Mouse (Mus musculus) CH12.LX (cell line): ENCODE measurements around the gene Gpr3. TPM values are rescaled to one million over a fixed set of nuclear protein-coding genes. Genes with fewer than 3 reads are reported as not detected.
A peak's percentile ranks its signal among the peaks of the same experiment; 100 is the strongest.

ENCODE experiments used
- DNase-seq: peaks from one replicate; pipeline ENCODE4 v3.0.0-alpha.2; 2013; ENCODE audit errors: extremely low read depth
- H3K27ac ChIP-seq: 2 replicates; pipeline ENCODE4 v1.5.1; 2012; ENCODE audit warnings: low read depth, mild to moderate bottlenecking, control low read depth, moderate library complexity; ENCODE audit not compliant: insufficient read depth
- H3K27me3 ChIP-seq: replicated peaks from 2 replicates; pipeline ENCODE3; 2012; ENCODE audit warnings: inconsistent platforms
- H3K36me3 ChIP-seq, 2 experiments: replicated peaks in 1 of 2; 2 replicates each; pipeline versions ENCODE3 to v1.6.1; 2012; ENCODE audit warnings: inconsistent platforms in 1 of 2, low read length in 1 of 2, mild to moderate bottlenecking in 1 of 2, mixed read lengths in 1 of 2, moderate library complexity in 1 of 2; ENCODE audit not compliant: control insufficient read depth in 1 of 2, insufficient read depth in 1 of 2
- H3K4me1 ChIP-seq, 2 experiments: 2 replicates each; pipeline ENCODE4 v1.6.1; 2012; ENCODE audit warnings: inconsistent platforms in 1 of 2, moderate library complexity in 1 of 2; ENCODE audit not compliant: insufficient read depth in 2 of 2, control insufficient read depth in 1 of 2
- H3K4me2 ChIP-seq: 2 replicates; pipeline ENCODE4 v1.6.1; 2012; ENCODE audit warnings: low read depth, mild to moderate bottlenecking, control low read depth; ENCODE audit not compliant: poor library complexity, insufficient read depth, severe bottlenecking
- H3K4me3 ChIP-seq, 3 experiments: fragments of 150-350 bp in 1 of 3; sonication (generic) in 1 of 3; replicated peaks in 1 of 3; 2 replicates each; pipeline versions ENCODE3 to v1.5.1; 2011 to 2012; ENCODE audit warnings: low read depth in 2 of 3, low read length in 2 of 3, mild to moderate bottlenecking in 2 of 3, moderate library complexity in 2 of 3, control low read depth in 1 of 3, improper control_type of control experiment in 1 of 3, inconsistent platforms in 1 of 3, mixed read lengths in 1 of 3; ENCODE audit not compliant: poor library complexity in 1 of 3
- H3K79me2 ChIP-seq: replicated peaks from 2 replicates; pipeline ENCODE4 v1.6.1; 2012; ENCODE audit warnings: mild to moderate bottlenecking, moderate library complexity; ENCODE audit not compliant: control insufficient read depth, poor library complexity, insufficient read depth, severe bottlenecking; ENCODE audit errors: extremely low read depth
- H3K9ac ChIP-seq: 2 replicates; pipeline ENCODE4 v1.6.1; 2012; ENCODE audit warnings: low read depth, mild to moderate bottlenecking, control low read depth, moderate library complexity; ENCODE audit not compliant: insufficient read depth
- H3K9me3 ChIP-seq: replicated peaks from 2 replicates; pipeline ENCODE3; 2012; ENCODE audit warnings: low read length, inconsistent platforms, mixed read lengths
- BHLHE40 ChIP-seq: IDR thresholded peaks from 2 replicates; pipeline ENCODE4 v1.6.1; 2011; ENCODE audit warnings: mild to moderate bottlenecking, low read depth, low read length, improper control_type of control experiment
- CTCF ChIP-seq, 2 experiments: IDR thresholded peaks in 1 of 2; conservative IDR thresholded peaks in 1 of 2; 2 replicates each; pipeline ENCODE4 v1.5.1; 2011 to 2012; ENCODE audit warnings: low read depth in 2 of 2, low read length in 2 of 2, improper control_type of control experiment in 1 of 2, inconsistent platforms in 1 of 2, mild to moderate bottlenecking in 1 of 2, moderate library complexity in 1 of 2
- E2F4 ChIP-seq: IDR thresholded peaks from 2 replicates; pipeline ENCODE4 v1.6.1; 2011; ENCODE audit warnings: low read depth, low read length, improper control_type of control experiment; ENCODE audit not compliant: insufficient replicate concordance
- ELF1 ChIP-seq: IDR thresholded peaks from 2 replicates; pipeline ENCODE4 v1.6.1; 2014; ENCODE audit warnings: low read depth, mild to moderate bottlenecking, inconsistent platforms, low read length, improper control_type of control experiment
- EP300 ChIP-seq: IDR thresholded peaks from 2 replicates; pipeline ENCODE4 v1.6.1; 2011; ENCODE audit warnings: low read length, improper control_type of control experiment
- ETS1 ChIP-seq: conservative IDR thresholded peaks from 2 replicates; pipeline ENCODE4 v1.6.1; 2012; ENCODE audit warnings: low read depth, mild to moderate bottlenecking, inconsistent platforms, low read length, improper control_type of control experiment, moderate library complexity
- GABPA ChIP-seq: IDR thresholded peaks from 2 replicates; pipeline ENCODE4 v1.6.1; 2012; ENCODE audit warnings: low read depth, low read length, improper control_type of control experiment, inconsistent platforms; ENCODE audit not compliant: insufficient replicate concordance
- HCFC1 ChIP-seq: IDR thresholded peaks from 2 replicates; pipeline ENCODE4 v1.6.1; 2012; ENCODE audit warnings: low read depth, mild to moderate bottlenecking, inconsistent platforms, low read length, improper control_type of control experiment
- JUN ChIP-seq: IDR thresholded peaks from 2 replicates; pipeline ENCODE4 v1.6.1; 2011; ENCODE audit warnings: low read depth, mild to moderate bottlenecking, low read length, improper control_type of control experiment, moderate library complexity; ENCODE audit not compliant: insufficient read depth
- JUND ChIP-seq: conservative IDR thresholded peaks from 2 replicates; pipeline ENCODE4 v1.6.1; 2011; ENCODE audit warnings: low read depth, low read length, improper control_type of control experiment
- KAT2A ChIP-seq: IDR thresholded peaks from 2 replicates; pipeline ENCODE4 v1.6.1; 2012; ENCODE audit warnings: low read length, improper control_type of control experiment, inconsistent platforms; ENCODE audit not compliant: insufficient replicate concordance
- MAFK ChIP-seq: IDR thresholded peaks from 2 replicates; pipeline ENCODE4 v1.6.1; 2011; ENCODE audit warnings: low read length, improper control_type of control experiment; ENCODE audit not compliant: insufficient replicate concordance
- MAZ ChIP-seq: IDR thresholded peaks from 2 replicates; pipeline ENCODE4 v1.6.1; 2012; ENCODE audit warnings: low read depth, mild to moderate bottlenecking, inconsistent platforms, low read length, improper control_type of control experiment, moderate library complexity
- MXI1 ChIP-seq: IDR thresholded peaks from 2 replicates; pipeline ENCODE4 v1.6.1; 2011; ENCODE audit warnings: mild to moderate bottlenecking, low read depth, low read length, improper control_type of control experiment
- MYC ChIP-seq: IDR thresholded peaks from 2 replicates; pipeline ENCODE4 v1.6.1; 2011; ENCODE audit warnings: low read depth, mild to moderate bottlenecking, improper control_type of control experiment, low read length
- NELFE ChIP-seq: IDR thresholded peaks from 2 replicates; pipeline ENCODE4 v1.6.1; 2011; ENCODE audit warnings: low read depth, low read length, improper control_type of control experiment
- NRF1 ChIP-seq: IDR thresholded peaks from 2 replicates; pipeline ENCODE4 v1.6.1; 2014; ENCODE audit warnings: low read depth, mild to moderate bottlenecking, inconsistent platforms, low read length, improper control_type of control experiment, moderate library complexity
- PAX5 ChIP-seq: IDR thresholded peaks from 2 replicates; pipeline ENCODE4 v1.6.1; 2012; ENCODE audit warnings: low read length, inconsistent platforms, mixed read lengths
- POLR2A ChIP-seq: IDR thresholded peaks from 2 replicates; pipeline ENCODE4 v1.6.1; 2011; ENCODE audit warnings: low read depth, mild to moderate bottlenecking, improper control_type of control experiment, low read length
- POLR2AphosphoS2 ChIP-seq: IDR thresholded peaks from 2 replicates; pipeline ENCODE4 v1.6.1; 2011; ENCODE audit warnings: low read depth, low read length, improper control_type of control experiment
- SMC3 ChIP-seq: IDR thresholded peaks from 2 replicates; pipeline ENCODE4 v1.6.1; 2011; ENCODE audit warnings: low read depth, low read length, improper control_type of control experiment
- TBP ChIP-seq: conservative IDR thresholded peaks from 2 replicates; pipeline ENCODE4 v1.6.1; 2011; ENCODE audit warnings: low read depth, low read length, improper control_type of control experiment
- TCF12 ChIP-seq: IDR thresholded peaks from 2 replicates; pipeline ENCODE4 v1.6.1; 2014; ENCODE audit warnings: low read depth, mild to moderate bottlenecking, inconsistent platforms, low read length, improper control_type of control experiment
- UBTF ChIP-seq: IDR thresholded peaks from 2 replicates; pipeline ENCODE4 v1.6.1; 2012; ENCODE audit warnings: low read depth, mild to moderate bottlenecking, inconsistent platforms, low read length, improper control_type of control experiment, moderate library complexity
- USF1 ChIP-seq: IDR thresholded peaks from 2 replicates; pipeline ENCODE4 v1.6.1; 2014; ENCODE audit warnings: low read depth, mild to moderate bottlenecking, inconsistent platforms, low read length, improper control_type of control experiment
- USF2 ChIP-seq: conservative IDR thresholded peaks from 2 replicates; pipeline ENCODE4 v1.6.1; 2011; ENCODE audit warnings: low read depth, low read length, improper control_type of control experiment
- ZC3H11A ChIP-seq: IDR thresholded peaks from 2 replicates; pipeline ENCODE4 v1.6.1; 2012; ENCODE audit warnings: low read depth, mild to moderate bottlenecking, inconsistent platforms, low read length, improper control_type of control experiment
- ZKSCAN1 ChIP-seq: IDR thresholded peaks from 2 replicates; pipeline ENCODE4 v1.6.1; 2012; ENCODE audit warnings: low read depth, inconsistent platforms, low read length, improper control_type of control experiment, borderline replicate concordance
- ZMIZ1 ChIP-seq: IDR thresholded peaks from 2 replicates; pipeline ENCODE4 v1.6.1; 2012; ENCODE audit warnings: low read depth, mild to moderate bottlenecking, inconsistent platforms, low read length, improper control_type of control experiment
- ZNF384 ChIP-seq: IDR thresholded peaks from 2 replicates; pipeline ENCODE4 v1.6.1; 2012; ENCODE audit warnings: low read depth, low read length, improper control_type of control experiment, inconsistent platforms
- dilution Hi-C: fragments of 300-500 bp; cut with MboI; formaldehyde crosslinking; loops from 2 replicates; pipeline ENCODE4 v1.14.3; 2020; ENCODE audit warnings: low sequenced_read_pairs; ENCODE audit not compliant: extremely low pct_unique_long_range_greater_than_20kb, extremely low pct_ligation_motif_present
- in situ Hi-C: fragments of 300-500 bp; cut with MboI; formaldehyde crosslinking; loops from 3 replicates; pipeline ENCODE4 v1.14.3; 2019; ENCODE audit warnings: low sequenced_read_pairs, low pct_ligation_motif_present, low pct_unique_long_range_greater_than_20kb, mixed read lengths
- polyA plus RNA-seq: library from polyadenylated mRNA; unstranded; fragments of >175 nt; gene quantifications from 2 replicates; pipeline ENCODE4 v1.2.1, GENCODE M21; 2012; ENCODE audit warnings: low read depth; ENCODE audit not compliant: insufficient read length
- total RNA-seq, 2 experiments: library from RNA; depleted of rRNA; stranded (reverse); fragments of 300-350 nt in 1 of 2; fragments of >200 nt in 1 of 2; gene quantifications; 2 replicates each; pipeline ENCODE4 v1.2.3; 2012 to 2014

The Gpr3 gene
- total and polyA plus RNA-seq, 3 experiments = 0.11 to 0.13 TPM; not detected in 1

GRCm38 (mm10) chr4:133185893-133186292, 26.4 kb downstream of the Gpr3 start:
- Histone ChIP-seq H3K27ac (peak overlapping the region; percentile 92), H3K4me3 (peak overlapping the region; percentile 23 to 51 (median 42)), H3K9me3 (no peaks in the 10 kb centered on the region), H3K36me3 (peaks cover 35 to 66% of the 10 kb centered on the region in 2 experiments), H3K9ac (peak overlapping the region; percentile 61)
- TF ChIP-seq MYC (no peak), PAX5 (no peak), ZKSCAN1 (no peak), NELFE (no peak)
- TF ChIP-seq, all 38 proteins: peak for 0
- Histone ChIP-seq H3K4me2 (peak overlapping the region; percentile 72), H3K27me3 (no peaks in the 10 kb centered on the region), H3K4me1 (peaks cover 10 to 58% of the 10 kb centered on the region in 2 experiments), H3K79me2 (peaks cover 40% of the 10 kb centered on the region)
- no peak for DNase-seq
- in situ Hi-C loops (no loop called here), dilution Hi-C loops (no loop called here)

- H3K36me3 ChIP-seq = peaks cover 27 to 65% of the 10 kb centered on the region in 2 experiments
- H3K79me2 ChIP-seq = peaks cover 40% of the 10 kb centered on the region
- peak overlapping the region; percentile 61 for H3K9ac ChIP-seq
- no peaks in the 10 kb centered on the region for H3K27me3 ChIP-seq
- peak overlapping the region; percentile 72 for H3K4me2 ChIP-seq
- peaks cover 10 to 61% of the 10 kb centered on the region in 2 experiments for H3K4me1 ChIP-seq
- peak overlapping the region; percentile 92 for H3K27ac ChIP-seq
- peak; percentile 94 for DNase-seq
- no peaks in the 10 kb centered on the region for H3K9me3 ChIP-seq
- H3K4me3 ChIP-seq = peak overlapping the region; percentile 42 to 51 (median 45)
- in situ Hi-C loops = no loop called here
- dilution Hi-C loops = no loop called here
- TF ChIP-seq ZMIZ1 (no peak; the same call in 1 of the 2 replicates), SMC3 (peak; percentile 34), EP300 (peak; percentile 81), POLR2A (peak; percentile 60), JUN (peak; percentile 41; the same call in 1 of the 2 replicates), ETS1 (peak; percentile 91), TBP (peak; percentile 88), MXI1 (peak; percentile 88), BHLHE40 (peak; percentile 83), ZKSCAN1 (no peak), MAZ (peak; percentile 64; the same call in 1 of the 2 replicates), ELF1 (peak; percentile 48; the same call in 1 of the 2 replicates), NRF1 (peak; percentile 66), HCFC1 (peak; percentile 44; the same call in 1 of the 2 replicates), KAT2A (0 out of 2 replicates have a peak, but pooled peaks have one; percentile 47), USF2 (no peak), CTCF (conservative IDR thresholded peaks at IDR 0.05 in 1 of 2, IDR thresholded peaks at IDR 0.05 in 1 of 2; ENCODE audit: low read depth in 2 of 2, low read length in 2 of 2) (no peak), ZNF384 (peak; percentile 85), TCF12 (peak; percentile 78), USF1 (no peak), E2F4 (0 out of 2 replicates have a peak, but pooled peaks have one; percentile 26), UBTF (no peak), ZC3H11A (peak; percentile 37; the same call in 1 of the 2 replicates), MAFK (0 out of 2 replicates have a peak, but pooled peaks have one; percentile 42), GABPA (no peak), JUND (peak; percentile 52), POLR2AphosphoS2 (no peak)
These were observed 27.3 kb downstream of the Gpr3 start for GRCm38 (mm10) chr4:133184898-133185665.
